ENCODE assay signal across 26 mouse cellular contexts in genomic region chr5:120479538-120479937, GRCm38 (mm10). TPM values are rescaled to one million over a fixed set of nuclear protein-coding genes. Genes with fewer than 3 reads are reported as not detected.
DNase-seq lines count a peak whose midpoint lies in the region; ATAC-seq and TF ChIP-seq lines count a peak whose summit lies in the region.
"Had no signal": no experiment of that assay in that cellular context is flagged by ENCODE, and none has a peak within 500 bp of the region (broad histone marks: within the 10 kb centered on the region; RNA-seq: fewer than 3 reads in every experiment).

No protein-coding gene starts in this region.

- no peaks in the 10 kb centered on the region for H3K36me3 ChIP-seq in liver, embryonic 14.5 days (replicated peaks; ENCODE audit: control insufficient read depth, insufficient read depth, low read depth)
- no peaks in the 10 kb centered on the region; the same call in 1 of the 2 replicates for H3K36me3 ChIP-seq in liver, embryonic 12.5 days
- H3K36me3 ChIP-seq in CH12.LX (replicated peaks in 1 of 2; ENCODE audit: control insufficient read depth in 1 of 2, insufficient read depth in 1 of 2, low read length in 1 of 2): peaks cover 10 to 18% of the 10 kb centered on the region in 2 experiments
- H3K36me3 ChIP-seq: forebrain, embryonic 15.5 days; hindbrain, embryonic 15.5 days; liver, embryonic 15.5 days had no signal

- no peak for TF ChIP-seq EP300 in liver, embryonic 14.5 days (IDR thresholded peaks at IDR 0.05; ENCODE audit: low read depth)
- TF ChIP-seq EP300 in CH12.LX (IDR thresholded peaks at IDR 0.05; ENCODE audit: low read length): no peak

- no peaks in the 10 kb centered on the region for H3K9me3 ChIP-seq in liver, embryonic 14.5 days (ENCODE audit: control insufficient read depth, low read length)
- H3K9me3 ChIP-seq in liver, embryonic 12.5 days (replicated peaks): no peaks in the 10 kb centered on the region
- H3K9me3 ChIP-seq in CH12.LX (replicated peaks; ENCODE audit: low read length): peaks cover 3% of the 10 kb centered on the region
- H3K9me3 ChIP-seq: forebrain, embryonic 15.5 days; G1E; heart, embryonic 13.5 days; hindbrain, embryonic 15.5 days; liver, embryonic 15.5 days had no signal

- ATAC-seq in CD4-positive, CD25-positive, alpha-beta regulatory T cell, adult 4 months: no peak
- no peak for ATAC-seq in liver, embryonic 14.5 days (ENCODE audit: insufficient read depth)
- no peak for ATAC-seq in liver, embryonic 12.5 days
- ATAC-seq: forebrain, embryonic 15.5 days had no signal

- TF ChIP-seq POLR2A in CH12.LX (IDR thresholded peaks at IDR 0.05; ENCODE audit: low read depth, low read length): no peak

- peak; percentile 54 for DNase-seq in CD4-positive, CD25-positive, alpha-beta regulatory T cell, adult 2 months (ENCODE audit: low read depth, low spot score)
- DNase-seq in liver, embryonic 14.5 days (ENCODE audit: low read depth in 3 of 3, low spot score in 3 of 3): no peak
- no peak for DNase-seq in CH12.LX (ENCODE audit: extremely low read depth)
- DNase-seq in naive thymus-derived CD4-positive, alpha-beta T cell, adult 2 months (ENCODE audit: low read depth): peak; percentile 41
- no peak for DNase-seq in layer of hippocampus, postnatal 14 days (ENCODE audit: low spot score in 2 of 2)
- no peak for DNase-seq in kidney, postnatal 10 days
- DNase-seq: adrenal gland, postnatal 14 days; cerebellum, adult 2 months; heart, postnatal 36 days; kidney, adult 18-20 months; lung, postnatal 10 days; midbrain, embryonic 14.5 days had no signal

- no peaks in the 10 kb centered on the region for H3K79me2 ChIP-seq in CH12.LX (replicated peaks; ENCODE audit: control insufficient read depth, extremely low read depth, insufficient read depth, poor library complexity, severe bottlenecking)

- dilution Hi-C loops in CH12.LX (cut with MboI; ENCODE audit: extremely low pct_ligation_motif_present, extremely low pct_unique_long_range_greater_than_20kb, low sequenced_read_pairs): no loop called here

- H3K4me3 ChIP-seq in liver, embryonic 14.5 days (ENCODE audit: insufficient read depth in 1 of 2, low read depth in 2 of 2, low read length in 2 of 2): no peak overlapping the region
- no peak overlapping the region for H3K4me3 ChIP-seq in liver, embryonic 12.5 days
- H3K4me3 ChIP-seq in CH12.LX (replicated peaks in 1 of 3; ENCODE audit: low read depth in 2 of 3, low read length in 2 of 3, poor library complexity in 1 of 3): no peak overlapping the region
- H3K4me3 ChIP-seq: erythroblast, embryonic 14.5 days; forebrain, embryonic 15.5 days; heart, embryonic 13.5 days; hindbrain, embryonic 15.5 days; liver, embryonic 15.5 days had no signal

- H3K9ac ChIP-seq in liver, embryonic 14.5 days (replicated peaks): no peak overlapping the region
- H3K9ac ChIP-seq in liver, embryonic 12.5 days: no peak overlapping the region
- H3K9ac ChIP-seq in CH12.LX (ENCODE audit: insufficient read depth, low read depth): no peak overlapping the region
- H3K9ac ChIP-seq: forebrain, embryonic 15.5 days; heart, embryonic 13.5 days; hindbrain, embryonic 15.5 days; liver, embryonic 15.5 days had no signal

- no peak overlapping the region for H3K27ac ChIP-seq in liver, embryonic 14.5 days
- no peak overlapping the region for H3K27ac ChIP-seq in liver, embryonic 12.5 days
- H3K27ac ChIP-seq in CH12.LX (ENCODE audit: insufficient read depth, low read depth): no peak overlapping the region
- H3K27ac ChIP-seq: forebrain, embryonic 15.5 days; heart, embryonic 13.5 days; hindbrain, embryonic 15.5 days; liver, embryonic 15.5 days had no signal

- peak; percentile 27; the same call in 1 of the 2 replicates for TF ChIP-seq CTCF in liver, embryonic 14.5 days (IDR thresholded peaks at IDR 0.05; ENCODE audit: low read depth)
- TF ChIP-seq CTCF in CH12.LX (conservative IDR thresholded peaks at IDR 0.05 in 1 of 2, IDR thresholded peaks at IDR 0.05 in 1 of 2; ENCODE audit: low read depth in 2 of 2, low read length in 2 of 2): peak in 1 of 2 experiments; percentile 48; a peak in 2 of 4 replicates

- in situ Hi-C loops in CH12.LX (cut with MboI; ENCODE audit: low pct_ligation_motif_present, low pct_unique_long_range_greater_than_20kb, low sequenced_read_pairs): no loop called here

- no peak overlapping the region for H3K4me2 ChIP-seq in liver, embryonic 14.5 days (ENCODE audit: low read depth)
- H3K4me2 ChIP-seq in liver, embryonic 12.5 days: no peak overlapping the region
- no peak overlapping the region for H3K4me2 ChIP-seq in CH12.LX (ENCODE audit: insufficient read depth, low read depth, poor library complexity, severe bottlenecking)
- H3K4me2 ChIP-seq: forebrain, embryonic 15.5 days; heart, embryonic 13.5 days; hindbrain, embryonic 15.5 days; liver, embryonic 15.5 days had no signal

- H3K27me3 ChIP-seq in liver, embryonic 14.5 days (ENCODE audit: control insufficient read depth, insufficient read depth, low read length): peaks cover 2% of the 10 kb centered on the region; the same call in 1 of the 2 replicates
- H3K27me3 ChIP-seq in liver, embryonic 12.5 days (replicated peaks): peaks cover 54% of the 10 kb centered on the region
- peaks cover 24% of the 10 kb centered on the region for H3K27me3 ChIP-seq in CH12.LX (replicated peaks)
- H3K27me3 ChIP-seq: forebrain, embryonic 15.5 days had no signal

- H3K4me1 ChIP-seq in liver, embryonic 14.5 days (replicated peaks; ENCODE audit: control insufficient read depth in 2 of 2, insufficient read depth in 2 of 2, low read length in 1 of 2): no peaks in the 10 kb centered on the region
- no peaks in the 10 kb centered on the region for H3K4me1 ChIP-seq in liver, embryonic 12.5 days
- peaks cover 0 to 21% of the 10 kb centered on the region in 2 experiments; a peak in 3 of 4 replicates for H3K4me1 ChIP-seq in CH12.LX (ENCODE audit: control insufficient read depth in 1 of 2, insufficient read depth in 2 of 2)
- H3K4me1 ChIP-seq: forebrain, embryonic 15.5 days; hindbrain, embryonic 15.5 days; liver, embryonic 15.5 days had no signal

- WGBS in liver, embryonic 14.5 days (ENCODE audit: insufficient replicate concordance): 47% methylated on average over 4 of the region's 4 CpGs
- WGBS in liver, embryonic 12.5 days (ENCODE audit: insufficient replicate concordance): 54% methylated on average over 4 of the region's 4 CpGs

- peak; percentile 27 for TF ChIP-seq RAD21 in CH12.LX (IDR thresholded peaks at IDR 0.05; ENCODE audit: low read depth, low read length)

TF ChIP-seq in CH12.LX, 34 proteins besides CTCF, POLR2A, EP300 and RAD21:
- peak; percentile 36 for TF ChIP-seq SMC3 (IDR thresholded peaks at IDR 0.05; ENCODE audit: low read depth, low read length)
- TF ChIP-seq NELFE (IDR thresholded peaks at IDR 0.05; ENCODE audit: low read depth, low read length): no peak

RNA-seq across cellular contexts. Expression of gene Sds, which starts 3.2 kb away (rescaled TPM):
- polyA plus RNA-seq in CD4-positive, CD25-positive, alpha-beta regulatory T cell, adult 4 months (2017; shearing (Covaris generic)): not detected
- polyA plus RNA-seq in liver, embryonic 14.5 days (2012; rRNA removed): 0.13 and 0.61 TPM in 2 replicates
- 0.15 and 0.22 TPM in 2 replicates for polyA plus RNA-seq in liver, embryonic 14.5 days (2014; fragmentation: Nextera tagmentation; extraction: Ambion mirVana)
- not detected in 2 replicates for polyA plus RNA-seq in liver, embryonic 12.5 days (2016; fragmentation: Nextera tagmentation; extraction: Ambion mirVana)
- total RNA-seq in CH12.LX (2012; rRNA removed): not detected in 2 replicates
- total RNA-seq in CH12.LX (2014; rRNA removed): not detected in 2 replicates
- polyA plus RNA-seq in CH12.LX (2012; ENCODE audit: insufficient read length, low read depth): 0.76 and 1.5 TPM in 2 replicates
- not detected for total RNA-seq in layer of hippocampus, postnatal 14 days (2021)
- total RNA-seq: G1E; left cerebral cortex, postnatal 36 days; megakaryocyte, adult 5-6 weeks had no signal
- polyA plus RNA-seq: embryonic facial prominence, embryonic 11.5 days; erythroblast, embryonic 14.5 days; forebrain, embryonic 15.5 days; G1E; gonadal fat pad, adult 2 months; heart, embryonic 13.5 days; hindbrain, embryonic 15.5 days; spleen, adult 2 months had no signal

RNA-seq across cellular contexts. Expression of gene Sdsl, which starts 6.9 kb away (rescaled TPM):
- polyA plus RNA-seq in CD4-positive, CD25-positive, alpha-beta regulatory T cell, adult 4 months (2017; shearing (Covaris generic)): not detected
- polyA plus RNA-seq in liver, embryonic 14.5 days (2012; rRNA removed): 0.78 and 0.93 TPM in 2 replicates
- 1.2 and 2.0 TPM in 2 replicates for polyA plus RNA-seq in liver, embryonic 14.5 days (2014; fragmentation: Nextera tagmentation; extraction: Ambion mirVana)
- 1.1 TPM in 2 replicates for polyA plus RNA-seq in liver, embryonic 12.5 days (2016; fragmentation: Nextera tagmentation; extraction: Ambion mirVana)
- 1.8 and 4.0 TPM in 2 replicates for total RNA-seq in CH12.LX (2012; rRNA removed)
- not detected in 2 replicates for total RNA-seq in CH12.LX (2014; rRNA removed)
- 0.37 TPM in 1 of 2 replicates, not detected in the other for polyA plus RNA-seq in CH12.LX (2012; ENCODE audit: insufficient read length, low read depth)
- total RNA-seq in layer of hippocampus, postnatal 14 days (2021): 1 to 10 TPM; 7.1 to 8.7 TPM
- polyA plus RNA-seq: erythroblast, embryonic 14.5 days had no signal

RNA-seq across cellular contexts. Expression of gene Plbd2, which starts 23.9 kb away (rescaled TPM):
- 1 to 10 TPM; 4.5 to 5.1 TPM for polyA plus RNA-seq in CD4-positive, CD25-positive, alpha-beta regulatory T cell, adult 4 months (2017; shearing (Covaris generic))
- 4.3 TPM in 2 replicates for polyA plus RNA-seq in liver, embryonic 14.5 days (2012; rRNA removed)
- polyA plus RNA-seq in liver, embryonic 14.5 days (2014; fragmentation: Nextera tagmentation; extraction: Ambion mirVana): 10.3 and 12.3 TPM in 2 replicates
- polyA plus RNA-seq in liver, embryonic 12.5 days (2016; fragmentation: Nextera tagmentation; extraction: Ambion mirVana): 23.2 and 27.4 TPM in 2 replicates
- total RNA-seq in CH12.LX (2012; rRNA removed): 10.8 and 21.3 TPM in 2 replicates
- total RNA-seq in CH12.LX (2014; rRNA removed): 7.1 and 9.0 TPM in 2 replicates
- polyA plus RNA-seq in CH12.LX (2012; ENCODE audit: insufficient read length, low read depth): 24.3 and 28.8 TPM in 2 replicates
- total RNA-seq in layer of hippocampus, postnatal 14 days (2021): 10 to 100 TPM; 69.9 to 76.1 TPM

RNA-seq across cellular contexts. Expression of gene Slc8b1, which starts 31.4 kb away (rescaled TPM):
- polyA plus RNA-seq in CD4-positive, CD25-positive, alpha-beta regulatory T cell, adult 4 months (2017; shearing (Covaris generic)): 10 to 100 TPM in 1 of 2 experiments, 1 to 10 TPM in 1; 6.4 to 11.7 TPM
- 5.2 TPM in 2 replicates for polyA plus RNA-seq in liver, embryonic 14.5 days (2012; rRNA removed)
- polyA plus RNA-seq in liver, embryonic 14.5 days (2014; fragmentation: Nextera tagmentation; extraction: Ambion mirVana): 1.4 and 2.6 TPM in 2 replicates
- 4.2 and 6.0 TPM in 2 replicates for polyA plus RNA-seq in liver, embryonic 12.5 days (2016; fragmentation: Nextera tagmentation; extraction: Ambion mirVana)
- total RNA-seq in CH12.LX (2012; rRNA removed): 3.3 and 5.8 TPM in 2 replicates
- total RNA-seq in CH12.LX (2014; rRNA removed): 3.2 and 3.6 TPM in 2 replicates
- 4.6 and 5.1 TPM in 2 replicates for polyA plus RNA-seq in CH12.LX (2012; ENCODE audit: insufficient read length, low read depth)
- 1 to 10 TPM; 7.9 to 8.4 TPM for total RNA-seq in layer of hippocampus, postnatal 14 days (2021)

RNA-seq across cellular contexts. Expression of gene Lhx5, which starts 48.0 kb away (rescaled TPM):
- polyA plus RNA-seq in CD4-positive, CD25-positive, alpha-beta regulatory T cell, adult 4 months (2017; shearing (Covaris generic)): not detected
- 0.02 TPM in 1 of 2 replicates, not detected in the other for polyA plus RNA-seq in liver, embryonic 14.5 days (2012; rRNA removed)
- polyA plus RNA-seq in liver, embryonic 14.5 days (2014; fragmentation: Nextera tagmentation; extraction: Ambion mirVana): not detected in 2 replicates
- not detected in 2 replicates for polyA plus RNA-seq in liver, embryonic 12.5 days (2016; fragmentation: Nextera tagmentation; extraction: Ambion mirVana)
- total RNA-seq in CH12.LX (2012; rRNA removed) (not detected in 2 replicates), CH12.LX (2014; rRNA removed) (not detected in 2 replicates)
- not detected in 2 replicates for polyA plus RNA-seq in CH12.LX (2012; ENCODE audit: insufficient read length, low read depth)
- under 1 TPM; 0.32 to 0.41 TPM for total RNA-seq in layer of hippocampus, postnatal 14 days (2021)
- total RNA-seq: adrenal gland, postnatal 14 days; heart, postnatal 36 days; layer of hippocampus, postnatal 25 days; left cerebral cortex, postnatal 36 days; megakaryocyte, adult 5-6 weeks had no signal
- polyA plus RNA-seq: erythroblast, embryonic 14.5 days; G1E; gonadal fat pad, adult 2 months; heart, embryonic 13.5 days; liver, embryonic 15.5 days; spleen, adult 2 months had no signal

Comparison
In these comparisons a context has a peak if more than half of its experiments do, and no peak if none do; other contexts are left out.
1. DNase-seq: peak in CD4-positive, CD25-positive, alpha-beta regulatory T cell, adult 2 months (single experiment) and naive thymus-derived CD4-positive, alpha-beta T cell, adult 2 months (single experiment); none in liver, embryonic 14.5 days (0 of 3), CH12.LX (single experiment), layer of hippocampus, postnatal 14 days (0 of 2) and kidney, postnatal 10 days (single experiment).